Mouse (Mus musculus): Measurements from ENCODE around the gene Serpinb12.
"Not testable (repeated sequence)": the region's sequence is repeated elsewhere in the genome, so short reads cannot be mapped to it uniquely, and the experiment has no call there.

The Serpinb12 gene

GRCm38 (mm10) chr1:106934265-106934664 is at the start of gene Serpinb12:
TSS of gene Serpinb12 (plus strand) at chr1:106934449.
- no peak for DNase-seq (ENCODE audit: low read depth, low spot score)

- DNase-seq (ENCODE audit: low read depth, low spot score) = not testable (repeated sequence)
Measured at GRCm38 (mm10) chr1:106895142-106895541, 39.1 kb upstream of the Serpinb12 start.

DNA sequence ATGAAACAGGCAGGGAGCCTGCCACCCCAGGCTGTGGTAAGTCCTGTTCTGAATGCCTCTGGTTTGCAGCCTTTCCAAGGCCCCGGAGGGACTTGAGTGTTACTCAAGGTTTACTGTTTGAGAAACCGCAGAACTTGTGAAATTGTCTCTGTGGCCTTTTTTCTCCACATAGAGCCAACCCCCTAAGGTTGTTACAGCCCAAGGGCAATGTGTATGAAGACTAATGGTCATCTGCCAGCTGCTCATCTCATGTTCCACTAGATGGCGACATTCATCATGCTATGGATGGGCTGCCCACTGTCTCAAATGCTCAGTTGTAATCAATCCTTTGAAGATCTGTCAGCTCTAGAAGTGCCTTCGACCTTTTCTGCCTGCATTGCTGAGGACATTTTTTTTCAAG is 32.8 kb upstream of the Serpinb12 start:
- DNase-seq (ENCODE audit: low read depth, low spot score) = peak; percentile 16

DNA sequence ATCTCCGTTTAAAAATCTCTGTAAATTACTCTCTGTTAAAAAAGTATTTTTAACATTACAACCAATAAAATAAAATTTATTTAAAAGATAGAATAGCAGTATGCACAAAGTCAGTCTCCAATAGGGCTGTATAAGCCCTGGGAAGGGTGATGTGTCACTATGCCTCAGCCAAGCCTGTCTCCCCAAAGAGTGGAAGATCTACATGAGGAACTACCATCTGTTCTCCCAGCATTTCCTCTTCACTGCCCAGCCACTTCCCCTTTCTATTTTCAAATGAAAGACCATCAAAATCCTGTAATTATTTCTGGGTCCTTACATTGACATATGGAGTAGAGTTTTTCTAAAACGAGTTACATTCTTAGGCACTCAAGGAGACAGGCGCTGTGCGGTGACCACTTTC is 2.3 kb upstream of the Serpinb12 start:
- no peak for DNase-seq (ENCODE audit: low read depth, low spot score)

DNA sequence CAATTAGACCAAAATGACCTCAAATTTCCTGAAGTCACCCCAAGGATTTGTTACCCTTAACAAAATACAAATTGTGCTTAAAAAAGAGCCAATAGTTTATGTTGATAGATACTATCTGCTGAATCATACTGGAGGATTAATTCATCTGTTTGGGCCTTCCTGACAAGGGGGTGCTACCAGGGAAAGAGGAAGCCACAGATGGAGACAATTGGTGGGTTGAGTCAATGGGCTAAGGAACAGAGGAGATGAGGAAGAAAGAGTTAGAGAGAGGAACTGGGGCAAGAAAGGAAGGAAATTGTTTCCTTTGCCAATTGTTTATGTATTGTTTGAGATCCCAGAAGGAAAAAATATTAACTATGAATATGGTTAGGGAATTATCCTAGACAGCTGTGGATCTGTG is 591 bp upstream of the Serpinb12 start:
- DNase-seq (ENCODE audit: low read depth, low spot score) = no peak

- no peak for DNase-seq (ENCODE audit: low read depth, low spot score)
Measured at GRCm38 (mm10) chr1:106947217-106947616, 13.0 kb downstream of the Serpinb12 start.

DNA sequence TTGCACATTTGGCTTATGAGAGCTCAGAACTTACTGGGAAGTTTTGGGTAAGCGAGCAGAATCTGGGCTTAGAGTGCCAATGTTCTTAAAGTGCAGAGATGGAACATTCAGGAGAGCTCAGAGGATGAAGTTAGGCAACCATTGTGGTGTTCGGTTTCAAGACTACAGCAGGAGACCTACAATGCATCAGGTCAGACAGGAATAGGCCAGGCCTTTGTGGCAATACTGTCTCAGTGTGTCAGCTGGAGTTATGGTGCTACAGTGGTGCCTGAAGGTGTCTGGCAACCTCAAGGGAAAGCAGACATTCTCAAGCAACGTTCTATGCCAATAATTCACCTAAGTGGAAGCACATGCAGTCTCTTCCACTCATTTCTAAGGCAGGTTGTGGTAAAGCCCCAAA is 25.7 kb downstream of the Serpinb12 start:
- DNase-seq (ENCODE audit: low read depth, low spot score) = no peak

DNA sequence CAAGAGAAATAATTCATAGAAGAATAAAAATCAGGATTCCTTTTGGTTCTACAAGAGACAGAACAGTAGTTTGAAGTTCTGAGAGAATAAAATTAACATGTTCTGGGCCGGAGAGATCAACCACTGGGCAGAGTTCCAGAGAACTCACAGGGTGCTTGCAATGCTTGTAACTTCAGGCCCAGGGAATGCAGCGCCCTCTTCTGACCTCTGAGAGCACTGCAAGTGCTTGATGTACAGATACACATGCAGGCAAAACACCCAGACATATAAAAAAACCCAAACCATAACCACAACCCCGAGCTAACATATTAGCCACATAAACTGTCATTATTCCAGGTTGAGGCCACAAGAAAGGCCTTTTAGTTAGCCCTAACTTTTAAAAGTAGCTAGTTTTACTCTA is 26.8 kb downstream of the Serpinb12 start:
- no peak for DNase-seq (ENCODE audit: low read depth, low spot score)

DNA sequence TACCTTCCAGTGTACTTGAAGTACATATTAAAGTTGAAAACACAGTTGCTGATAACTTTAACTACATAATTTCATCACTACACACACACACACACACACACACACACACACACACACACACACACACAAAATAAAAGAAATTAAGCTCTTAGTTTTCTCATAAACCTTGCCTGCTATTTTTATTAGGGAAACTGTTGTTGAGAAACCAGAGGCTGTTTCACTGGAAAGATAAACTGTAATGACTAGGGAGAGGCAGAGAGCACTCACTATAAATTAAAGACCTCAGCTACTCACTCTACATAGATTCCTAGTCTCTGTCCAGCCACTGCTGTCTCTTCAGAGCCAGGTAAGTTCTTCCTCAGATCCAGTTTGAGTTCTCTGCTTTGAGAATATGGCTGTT is 46.4 kb downstream of the Serpinb12 start, which contains the start of gene Serpinb13:
Gene Serpinb13 (plus strand): TSS at position 301 of the 400 bp plus-strand sequence.
- no peak for DNase-seq (ENCODE audit: low read depth, low spot score)

GRCm38 (mm10) chr1:106983092-106983491 is 48.8 kb downstream of the Serpinb12 start:
- DNase-seq (ENCODE audit: low read depth, low spot score) = no peak

DNA sequence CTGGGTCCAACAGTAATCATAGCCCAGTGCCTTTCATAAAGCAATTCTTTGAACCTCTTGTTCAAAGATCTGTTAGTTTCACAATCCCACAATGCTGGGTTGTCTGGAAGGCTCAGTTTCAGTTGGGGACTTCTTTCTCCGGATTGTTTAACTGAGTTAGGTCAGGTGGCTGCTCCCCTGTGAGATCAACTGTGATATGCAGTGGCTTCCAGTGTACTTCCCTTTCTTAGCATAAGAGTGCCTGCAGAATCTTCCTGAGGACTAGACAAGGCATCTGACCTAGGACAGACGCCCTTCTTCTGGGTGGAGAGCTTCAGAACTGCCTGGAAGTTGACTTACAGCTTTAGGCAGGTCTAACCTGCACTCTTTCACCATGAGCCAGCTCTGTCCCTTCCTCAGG is 49.6 kb downstream of the Serpinb12 start:
- DNase-seq (ENCODE audit: low read depth, low spot score) = no peak

GRCm38 (mm10) chr1:107000424-107000823 is 66.2 kb downstream of the Serpinb12 start:
- DNase-seq (ENCODE audit: low read depth, low spot score) = peak; percentile 8

DNA sequence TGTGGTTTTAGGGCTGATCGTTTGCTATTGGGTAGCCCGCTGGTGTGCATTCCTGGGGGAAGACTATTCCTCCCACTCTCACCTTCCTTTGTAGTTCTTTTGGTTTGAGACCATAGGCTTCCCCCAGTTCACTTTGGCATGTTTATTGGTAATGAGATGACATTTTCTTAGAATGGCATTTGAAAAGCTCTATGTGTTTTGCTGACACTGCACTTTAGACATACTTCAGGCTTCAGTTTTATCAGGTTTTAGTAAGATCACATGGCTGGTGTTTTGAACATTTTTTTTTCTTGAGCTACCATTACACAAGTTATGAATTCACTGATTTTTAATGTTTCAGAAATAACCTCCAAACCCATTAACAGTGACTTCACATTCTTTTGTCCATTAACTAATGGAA is 67.5 kb downstream of the Serpinb12 start:
- no peak for DNase-seq (ENCODE audit: low read depth, low spot score)

- no peak for DNase-seq (ENCODE audit: low read depth, low spot score)
Measured at GRCm38 (mm10) chr1:107006316-107006715, 72.1 kb downstream of the Serpinb12 start.

Data from forelimb bud, embryonic 11.5 days (tissue).